Mouse (Mus musculus) liver, postnatal 0 days (tissue): ENCODE measurements around the gene Acad9.

Source experiments
- CTCF ChIP-seq: sonication (generic); IDR thresholded peaks from 2 replicates; pipeline ENCODE4 v1.5.1; 2016; ENCODE audit warnings: antibody characterized with exemption, low read depth
- EP300 ChIP-seq: IDR thresholded peaks from 2 replicates; pipeline ENCODE4 v1.6.1; 2016; ENCODE audit warnings: antibody characterized with exemption, low read depth, mild to moderate bottlenecking

GRCm38 (mm10) chr3:36095371-36095770, 29.6 kb downstream of the Acad9 start:
- TF ChIP-seq CTCF, result no peak
- TF ChIP-seq EP300, result no peak
